Mouse (Mus musculus) brain, embryonic 14.5 days (tissue): ENCODE data around the gene 4933415A04Rik.

Experiments
- CTCF ChIP-seq: fragments of 200-500 bp; IDR thresholded peaks from 2 replicates; pipeline ENCODE4 v1.5.1; 2012; ENCODE audit warnings: inconsistent platforms, mild to moderate bottlenecking, moderate library complexity, borderline replicate concordance; ENCODE audit not compliant: insufficient read depth, insufficient read length; ENCODE audit errors: extremely low read depth
- POLR2A ChIP-seq: fragments of 200-500 bp; IDR thresholded peaks from 2 replicates; pipeline ENCODE4 v1.6.1; 2012; ENCODE audit warnings: mild to moderate bottlenecking, inconsistent platforms, borderline replicate concordance; ENCODE audit not compliant: poor library complexity, insufficient read depth, insufficient read length, severe bottlenecking; ENCODE audit errors: extremely low read depth

GRCm38 (mm10) chr11:43575376-43576151 lies 11.3 kb upstream of the 4933415A04Rik start:
- TF ChIP-seq CTCF (no peak), POLR2A (no peak)
